Mouse (Mus musculus) hindbrain, embryonic 11.5 days (tissue): ENCODE data around the gene Kcnk15. TPM values are rescaled to one million over a fixed set of nuclear protein-coding genes. Genes with fewer than 3 reads are reported as not detected.

ENCODE experiments used
- ATAC-seq: fragments of 200-750 bp; cut with Nextera tagmentation; 2 replicates; pipeline ENCODE4 v1.8.0; 2017; ENCODE audit warnings: mild to moderate bottlenecking, moderate TSS enrichment, moderate library complexity; ENCODE audit not compliant: low FRiP score
- DNase-seq: peaks from one replicate; pipeline ENCODE4 v3.0.0-alpha.2; 2015; ENCODE audit warnings: low spot score
- H3K27ac ChIP-seq: fragments of 300-500 bp; sonication (generic); 2 replicates; pipeline ENCODE4 v1.5.1; 2014; ENCODE audit warnings: mild to moderate bottlenecking, low read depth, low read length
- H3K27me3 ChIP-seq: fragments of 300-500 bp; sonication (generic); 2 replicates; pipeline ENCODE4 v1.6.1; 2014; ENCODE audit warnings: mild to moderate bottlenecking, low read length, moderate library complexity, mixed read lengths; ENCODE audit not compliant: control insufficient read depth, insufficient read depth
- H3K36me3 ChIP-seq: fragments of 300-500 bp; sonication (generic); 2 replicates; pipeline ENCODE4 v1.6.1; 2014; ENCODE audit warnings: mild to moderate bottlenecking, low read length, moderate library complexity, mixed read lengths; ENCODE audit not compliant: control insufficient read depth, insufficient read depth
- H3K4me1 ChIP-seq: fragments of 300-500 bp; sonication (generic); replicated peaks from 2 replicates; pipeline ENCODE4 v1.6.1; 2014; ENCODE audit warnings: low read length, mixed read lengths; ENCODE audit not compliant: control insufficient read depth, insufficient read depth
- H3K4me2 ChIP-seq: fragments of 300-500 bp; sonication (generic); replicated peaks from 2 replicates; pipeline ENCODE4 v1.6.1; 2014; ENCODE audit warnings: mild to moderate bottlenecking, low read depth, low read length
- H3K4me3 ChIP-seq: fragments of 300-500 bp; sonication (generic); 2 replicates; pipeline ENCODE4 v1.5.1; 2014; ENCODE audit warnings: low read depth, low read length
- H3K9ac ChIP-seq: fragments of 300-500 bp; sonication (generic); 2 replicates; pipeline ENCODE4 v1.6.1; 2014; ENCODE audit warnings: low read depth, low read length
- H3K9me3 ChIP-seq: fragments of 300-500 bp; sonication (generic); 2 replicates; pipeline ENCODE4 v1.6.1; 2016; ENCODE audit warnings: low read length; ENCODE audit not compliant: control insufficient read depth
- WGBS: fragments of 180-500 bp; shearing (Covaris S2); extraction: QIAGEN DNeasy Blood & Tissue Kit; methylation state at CpG from one replicate; pipeline ENCODE4 v1.1.7; 2014; 5-methylcytosine and 5-hydroxymethylcytosine counted together
- polyA plus RNA-seq: library from polyadenylated mRNA; unstranded; fragments of >200 nt; fragmentation: Nextera tagmentation; extraction: Ambion mirVana; gene quantifications from 2 replicates; pipeline ENCODE4 v1.2.1, GENCODE M21; 2014

Gene Kcnk15
- polyA plus RNA-seq: not detected in 2 replicates

DNA sequence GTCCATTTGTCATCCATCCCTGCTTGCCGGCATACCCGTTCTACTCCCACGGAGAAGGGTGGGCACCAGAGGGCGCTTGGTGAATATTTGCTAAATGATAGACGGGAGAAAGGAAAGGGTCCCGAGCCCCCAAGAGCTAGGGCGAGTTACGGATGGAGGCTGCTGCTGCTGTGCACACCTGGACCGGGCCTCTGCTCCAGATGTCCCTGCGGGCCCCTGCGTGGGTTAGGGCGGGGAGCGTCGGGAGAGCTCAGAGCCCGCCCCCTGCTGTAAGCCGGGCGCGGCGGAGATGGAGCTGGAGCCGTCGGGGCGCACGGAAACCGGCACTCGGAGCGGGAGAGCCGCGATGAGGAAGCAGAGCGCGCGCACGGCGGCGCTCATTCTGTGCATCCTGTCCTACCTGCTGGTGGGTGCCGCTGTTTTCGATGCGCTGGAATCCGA is at the start of gene Kcnk15:
Gene Kcnk15 (plus strand): TSS at position 191 of the 441 bp plus-strand sequence.
- Histone ChIP-seq H3K9me3 (no peaks in the 10 kb centered on the region), H3K4me2 (0 out of 2 replicates have a peak within 1 kb of the TSS, but pooled peaks have one; percentile 14), H3K27ac (no peak within 1 kb of the TSS), H3K36me3 (no peaks in the 10 kb centered on the region), H3K27me3 (peaks cover 53% of the 10 kb centered on the region), H3K4me1 (0 out of 2 replicates have a peak, but pooled peaks cover 2% of the 10 kb centered on the region), H3K4me3 (peak within 1 kb of the TSS; percentile 14), H3K9ac (no peak within 1 kb of the TSS)
- DNase-seq: peak; percentile 58
- WGBS: 3% methylated on average over 37 of the region's 38 CpGs
- no peak for ATAC-seq

DNA sequence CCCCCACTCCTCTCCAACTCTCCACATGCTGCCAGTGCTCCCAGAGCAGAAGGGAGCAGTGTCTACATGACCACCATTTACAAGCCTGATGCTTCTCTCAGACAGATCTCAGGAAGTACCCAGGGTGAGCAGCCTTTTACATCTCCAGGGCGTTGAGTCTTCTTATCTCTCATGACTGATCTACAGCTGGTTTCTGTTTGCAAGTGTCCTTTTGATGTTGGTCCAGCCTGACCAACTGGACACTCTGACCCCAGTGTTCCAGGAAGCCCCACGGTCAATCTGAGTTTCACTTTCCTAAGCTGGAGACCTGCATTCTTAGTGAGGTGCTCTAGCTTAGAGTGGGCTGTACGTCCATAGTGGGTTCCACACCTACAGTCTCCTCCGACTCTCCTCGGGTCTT is 49.6 kb upstream of the Kcnk15 start:
- no peak overlapping the region for H3K4me3 ChIP-seq
- DNase-seq (no peak), ATAC-seq (no peak)
- H3K9me3 ChIP-seq: no peaks in the 10 kb centered on the region
- no peaks in the 10 kb centered on the region for H3K36me3 ChIP-seq
- no peaks in the 10 kb centered on the region for H3K4me1 ChIP-seq
- no peak overlapping the region for H3K9ac ChIP-seq
- H3K27me3 ChIP-seq: no peaks in the 10 kb centered on the region
- H3K4me2 ChIP-seq: no peak overlapping the region
- WGBS: 79% methylated on average over 5 of the region's 5 CpGs
- H3K27ac ChIP-seq: no peak overlapping the region

- no peaks in the 10 kb centered on the region for H3K4me1 ChIP-seq
- H3K27me3 ChIP-seq: no peaks in the 10 kb centered on the region
- H3K9me3 ChIP-seq: no peaks in the 10 kb centered on the region
- ATAC-seq (no peak), DNase-seq (no peak)
- H3K9ac ChIP-seq: no peak overlapping the region
- no peak overlapping the region for H3K27ac ChIP-seq
- H3K36me3 ChIP-seq: no peaks in the 10 kb centered on the region
- 88% methylated on average over 4 of the region's 4 CpGs for WGBS
- no peak overlapping the region for H3K4me2 ChIP-seq
- no peak overlapping the region for H3K4me3 ChIP-seq
Measured at GRCm38 (mm10) chr2:163809166-163809565, 44.3 kb upstream of the Kcnk15 start.

- H3K4me2 ChIP-seq: no peak overlapping the region
- no peaks in the 10 kb centered on the region for H3K9me3 ChIP-seq
- no peak for DNase-seq
- no peak overlapping the region for H3K4me3 ChIP-seq
- no peak for ATAC-seq
- whole genome bisulfite sequencing: 60% methylated on average over 7 of the region's 7 CpGs
- no peak overlapping the region for H3K9ac ChIP-seq
- no peaks in the 10 kb centered on the region for H3K4me1 ChIP-seq
- no peak overlapping the region for H3K27ac ChIP-seq
- H3K36me3 ChIP-seq: no peaks in the 10 kb centered on the region
- H3K27me3 ChIP-seq: no peaks in the 10 kb centered on the region
Measured at GRCm38 (mm10) chr2:163809704-163810103, 43.7 kb upstream of the Kcnk15 start.

- DNase-seq: no peak
- H3K4me3 ChIP-seq: no peak overlapping the region
- no peaks in the 10 kb centered on the region for H3K27me3 ChIP-seq
- no peak overlapping the region for H3K4me2 ChIP-seq
- no peaks in the 10 kb centered on the region for H3K4me1 ChIP-seq
- no peaks in the 10 kb centered on the region for H3K36me3 ChIP-seq
- no peak for ATAC-seq
- H3K9ac ChIP-seq: no peak overlapping the region
- WGBS: 62% methylated on average over 5 of the region's 5 CpGs
- H3K27ac ChIP-seq: no peak overlapping the region
- no peaks in the 10 kb centered on the region for H3K9me3 ChIP-seq
Measured at GRCm38 (mm10) chr2:163813077-163813476, 40.4 kb upstream of the Kcnk15 start.

GRCm38 (mm10) chr2:163814739-163815465 is 38.5 kb upstream of the Kcnk15 start:
- no peak overlapping the region for H3K4me3 ChIP-seq
- DNase-seq: no peak
- no peak overlapping the region for H3K9ac ChIP-seq
- H3K36me3 ChIP-seq: no peaks in the 10 kb centered on the region
- no peaks in the 10 kb centered on the region for H3K9me3 ChIP-seq
- no peaks in the 10 kb centered on the region for H3K27me3 ChIP-seq
- no peak overlapping the region for H3K4me2 ChIP-seq
- H3K4me1 ChIP-seq: no peaks in the 10 kb centered on the region
- ATAC-seq: no peak
- 84% methylated on average over 9 of the region's 9 CpGs for WGBS
- no peak overlapping the region for H3K27ac ChIP-seq

DNA sequence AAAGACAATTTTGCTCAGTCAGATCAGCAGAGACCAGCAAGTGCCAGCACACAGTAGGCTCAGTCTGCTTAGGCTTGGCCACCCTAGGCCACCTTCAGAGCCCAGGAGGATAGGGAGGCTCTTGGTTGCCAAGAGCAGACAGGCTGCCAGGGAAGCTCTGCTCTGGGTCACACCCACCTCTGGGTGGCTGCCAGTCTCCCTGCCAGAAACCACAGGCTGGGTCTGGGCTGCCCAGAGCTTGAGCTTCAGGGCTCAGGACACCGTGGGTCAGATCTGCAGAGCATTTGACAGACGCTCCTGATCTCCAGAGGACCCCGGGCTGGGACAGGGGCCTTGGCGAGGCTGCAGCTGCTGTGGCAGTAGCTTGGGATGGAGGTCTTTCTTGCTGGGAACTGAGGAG is 32.8 kb upstream of the Kcnk15 start, which contains the start of gene Ccn5:
Gene Ccn5 (plus strand): TSS at position 255 of the 400 bp plus-strand sequence.
- ATAC-seq (no peak), DNase-seq (no peak)
- H3K36me3 ChIP-seq: no peaks in the 10 kb centered on the region
- 79% methylated on average over 4 of the region's 4 CpGs for WGBS
- H3K4me2 ChIP-seq: no peak within 1 kb of the TSS
- no peaks in the 10 kb centered on the region for H3K4me1 ChIP-seq
- H3K4me3 ChIP-seq: no peak within 1 kb of the TSS
- H3K27ac ChIP-seq: no peak within 1 kb of the TSS
- H3K9me3 ChIP-seq: no peaks in the 10 kb centered on the region
- no peak within 1 kb of the TSS for H3K9ac ChIP-seq
- H3K27me3 ChIP-seq: no peaks in the 10 kb centered on the region

DNA sequence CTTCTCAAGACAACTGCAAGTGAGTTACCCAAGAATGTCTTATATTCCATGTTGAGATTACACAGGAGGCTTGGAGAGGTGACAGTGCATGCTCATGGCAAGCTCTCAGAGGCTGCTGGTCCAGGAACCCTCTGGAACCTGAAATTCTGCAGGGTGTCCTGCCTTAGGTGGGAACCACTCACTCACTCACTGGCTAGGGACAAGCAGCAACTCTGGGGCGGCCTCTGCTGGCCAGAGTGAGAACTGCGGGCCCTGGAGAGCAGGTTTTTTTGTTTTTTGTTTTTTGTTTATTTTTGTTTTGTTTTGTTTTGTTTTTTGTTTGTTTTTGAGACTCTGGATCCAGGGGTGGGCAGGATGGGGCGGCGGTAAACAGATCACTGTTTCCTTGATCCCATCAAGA is 30.2 kb upstream of the Kcnk15 start:
- ATAC-seq (no peak), DNase-seq (peak; percentile 82)
- Histone ChIP-seq H3K9ac (no peak overlapping the region), H3K4me3 (no peak overlapping the region), H3K4me2 (no peak overlapping the region), H3K36me3 (no peaks in the 10 kb centered on the region), H3K27me3 (no peaks in the 10 kb centered on the region), H3K9me3 (no peaks in the 10 kb centered on the region), H3K27ac (no peak overlapping the region), H3K4me1 (no peaks in the 10 kb centered on the region)
- 11% methylated on average over 4 of the region's 4 CpGs for WGBS

DNA sequence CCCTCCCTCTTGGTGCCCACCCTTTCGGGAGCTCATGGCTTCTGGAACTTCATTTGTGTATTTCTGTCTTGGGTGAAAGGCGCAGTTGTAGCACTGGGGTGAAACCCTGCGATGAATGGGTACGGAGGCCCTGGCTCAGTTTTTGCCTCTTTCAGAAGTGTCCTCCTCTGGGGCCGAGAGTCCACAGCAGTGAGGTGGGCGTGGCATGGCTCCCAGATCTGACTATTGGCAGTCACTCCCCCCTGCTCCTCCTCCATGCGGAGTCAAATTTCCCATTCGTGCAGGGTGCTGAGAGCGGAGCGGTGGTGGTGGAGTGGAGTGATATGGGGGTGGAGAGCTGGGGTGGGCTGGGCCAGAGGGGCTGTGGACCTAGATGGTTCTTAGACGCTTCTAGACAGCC is 29.7 kb upstream of the Kcnk15 start:
- no peaks in the 10 kb centered on the region for H3K4me1 ChIP-seq
- no peaks in the 10 kb centered on the region for H3K36me3 ChIP-seq
- 0 out of 2 replicates have a peak, but pooled peaks have one; percentile 27 for ATAC-seq
- H3K27me3 ChIP-seq: no peaks in the 10 kb centered on the region
- peak overlapping the region; percentile 19; the same call in 1 of the 2 replicates for H3K4me2 ChIP-seq
- H3K4me3 ChIP-seq: no peak overlapping the region
- 22% methylated on average over 11 of the region's 11 CpGs for WGBS
- H3K9me3 ChIP-seq: no peaks in the 10 kb centered on the region
- no peak overlapping the region for H3K27ac ChIP-seq
- DNase-seq: peak; percentile 49
- no peak overlapping the region for H3K9ac ChIP-seq
